Mouse (Mus musculus) heart, postnatal 36 days (tissue): Measurements from ENCODE around the gene Stpg4. TPM values are rescaled to one million over a fixed set of nuclear protein-coding genes. Genes with fewer than 3 reads are reported as not detected.
A peak's percentile ranks its signal among the peaks of the same experiment; 100 is the strongest.

ENCODE experiments used
- DNase-seq, 2 experiments: peaks; one replicate each; pipeline ENCODE4 v3.0.0; 2021 to 2022
- intact Hi-C: fragments of 180-260 bp; cut with DNase I; formaldehyde crosslinking; loops from one replicate; pipeline ENCODE4 v1.15.1; 2025
- total RNA-seq, 2 experiments: library from RNA; stranded (reverse); gene quantifications; 2 replicates each; pipeline ENCODE4 v1.2.3; 2021

Gene Stpg4
- not detected for total RNA-seq

DNA sequence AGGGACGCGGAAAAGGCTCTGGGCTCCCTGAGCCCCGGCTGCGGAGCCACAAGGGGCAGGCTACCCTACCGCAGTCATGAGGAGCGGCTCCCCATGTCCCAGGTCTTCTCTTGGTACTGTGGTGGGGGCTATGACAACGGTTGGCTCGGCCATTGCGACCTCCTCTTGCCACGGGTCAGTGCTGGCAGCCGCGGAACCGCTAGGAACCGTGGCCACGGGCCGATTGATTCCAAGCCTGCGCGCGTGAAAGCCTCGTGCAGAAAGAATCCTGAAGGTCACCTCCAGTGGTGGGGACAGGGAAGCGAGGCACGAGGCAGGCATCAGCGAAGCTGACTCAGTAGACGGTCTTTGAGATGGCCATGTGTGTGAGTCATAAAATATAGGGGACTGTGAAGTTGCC lies at the start of gene Stpg4:
Gene Stpg4 (minus strand): TSS at position 231 of the 400 bp plus-strand sequence.
- no peak for DNase-seq
- intact Hi-C loops, result no loop called here

DNA sequence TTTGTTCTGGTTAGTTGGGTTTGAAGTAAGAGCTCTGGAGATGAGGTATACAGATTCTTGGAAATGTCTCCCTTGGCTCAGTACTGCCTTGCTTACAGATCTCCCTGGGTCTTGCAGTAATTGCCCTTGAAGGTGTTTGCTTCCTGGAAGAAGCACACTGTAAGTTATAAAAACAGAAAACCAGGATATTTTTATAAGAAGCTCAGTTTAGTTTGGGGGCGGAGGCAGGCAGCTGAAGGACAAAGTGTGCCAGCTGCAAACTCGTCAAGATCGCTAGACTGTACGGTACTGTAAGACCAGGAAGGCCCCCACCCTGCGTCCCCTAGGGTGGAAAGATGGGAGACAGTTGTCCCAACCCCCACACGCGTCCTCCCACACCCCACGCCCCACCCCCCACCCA lies 47.8 kb upstream of the Stpg4 start:
- no peak for DNase-seq
- intact Hi-C loops, result no loop called here

DNA sequence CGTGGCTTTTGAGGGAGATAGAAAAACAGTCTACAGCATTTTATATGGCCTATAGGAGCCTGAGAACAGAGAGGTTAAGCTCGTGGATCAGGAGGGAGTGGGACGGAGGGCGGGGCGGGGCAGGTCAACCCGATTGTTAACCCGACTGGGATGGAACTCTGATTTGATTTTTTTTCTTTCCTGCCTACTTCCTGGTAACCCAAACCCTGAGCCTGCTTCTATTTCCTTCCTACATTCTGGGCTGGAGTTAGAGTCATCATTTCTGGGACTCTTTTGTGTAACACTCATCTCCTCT lies 46.9 kb upstream of the Stpg4 start:
- no peak for DNase-seq
- intact Hi-C loops, result no loop called here

DNA sequence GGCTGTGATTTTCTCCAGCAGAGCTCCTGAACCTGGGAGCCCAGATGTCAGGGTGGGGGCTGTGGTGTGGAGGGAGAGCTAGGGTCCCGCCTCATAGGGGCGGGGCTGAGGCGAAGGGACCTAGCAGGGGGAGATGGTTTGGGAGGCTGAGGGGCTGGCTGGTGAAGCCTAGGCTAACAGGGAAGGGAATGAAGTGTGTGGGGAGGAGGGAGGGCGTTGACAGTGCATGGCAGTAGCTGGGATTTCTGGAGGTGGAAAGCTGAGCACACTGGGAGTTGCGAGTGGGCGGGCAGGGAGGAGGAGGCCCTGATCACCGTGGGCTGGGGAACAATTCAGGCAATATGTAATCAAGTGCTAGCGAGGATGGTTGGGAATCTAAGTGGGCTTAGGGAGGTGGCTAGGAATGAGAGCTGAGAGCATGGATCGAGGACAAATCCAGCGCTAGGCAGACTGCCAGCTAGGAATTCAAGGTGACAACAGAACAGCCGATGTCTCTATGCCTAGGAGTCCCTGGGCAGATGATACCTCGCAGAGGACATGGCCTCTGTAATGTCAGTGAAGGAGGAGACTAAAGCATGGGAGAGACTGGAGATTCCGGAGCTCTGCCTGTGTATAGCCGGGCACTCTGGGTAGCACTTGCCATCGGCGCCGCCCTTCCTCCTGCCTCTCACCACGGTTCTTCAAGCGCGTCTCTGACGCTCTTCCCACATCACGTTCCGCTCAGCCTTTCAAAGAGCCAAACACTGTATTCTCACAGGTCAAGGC lies 46.4 kb upstream of the Stpg4 start:
- intact Hi-C loops, result loop anchor here (2.0 kb wide), 1 partner anchor 27 kb away; the partner anchor contains the start of gene Calm2
- peak; percentile 31 to 42 for DNase-seq

DNA sequence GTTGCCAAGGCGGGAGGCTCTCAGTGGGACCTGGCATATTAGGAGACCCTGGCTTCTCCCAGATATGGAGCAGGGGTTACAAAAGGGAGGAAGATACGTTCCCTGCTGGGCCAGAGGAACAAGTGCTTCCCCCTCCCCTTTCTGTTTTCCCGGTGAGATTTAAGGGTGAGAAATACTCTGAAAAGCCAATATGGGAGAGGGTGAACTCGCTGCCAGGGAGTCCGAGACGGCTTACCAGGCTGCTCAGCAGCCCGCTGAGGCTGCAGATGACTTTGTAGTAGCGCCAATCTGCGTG lies 45.8 kb upstream of the Stpg4 start:
- no peak for DNase-seq
- intact Hi-C loops, result loop anchor here (2.0 kb wide), 1 partner anchor 27 kb away; the partner anchor contains the start of gene Calm2

DNA sequence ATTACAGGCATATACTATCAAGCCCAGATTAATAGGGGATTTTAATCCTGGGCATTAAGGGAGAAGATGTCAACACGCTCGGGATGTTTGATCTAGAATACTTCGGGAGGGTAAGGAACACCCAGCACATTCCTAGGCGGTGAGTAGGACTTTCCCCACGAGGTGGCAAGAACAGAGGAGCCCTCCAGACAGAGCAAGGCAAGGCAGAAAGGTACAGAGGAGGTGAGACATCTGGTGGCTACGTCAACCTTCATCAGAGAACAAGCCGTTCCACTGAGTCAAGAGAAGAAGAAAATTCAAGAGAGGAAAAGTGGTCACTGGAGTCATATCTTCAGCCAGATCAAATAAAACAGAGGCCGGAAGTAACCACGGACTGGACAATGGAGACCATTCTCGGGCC lies 45.3 kb upstream of the Stpg4 start:
- intact Hi-C loops, result loop anchor here (2.0 kb wide), 1 partner anchor 26 kb away; the partner anchor contains the start of gene Calm2
- DNase-seq, result no peak

DNA sequence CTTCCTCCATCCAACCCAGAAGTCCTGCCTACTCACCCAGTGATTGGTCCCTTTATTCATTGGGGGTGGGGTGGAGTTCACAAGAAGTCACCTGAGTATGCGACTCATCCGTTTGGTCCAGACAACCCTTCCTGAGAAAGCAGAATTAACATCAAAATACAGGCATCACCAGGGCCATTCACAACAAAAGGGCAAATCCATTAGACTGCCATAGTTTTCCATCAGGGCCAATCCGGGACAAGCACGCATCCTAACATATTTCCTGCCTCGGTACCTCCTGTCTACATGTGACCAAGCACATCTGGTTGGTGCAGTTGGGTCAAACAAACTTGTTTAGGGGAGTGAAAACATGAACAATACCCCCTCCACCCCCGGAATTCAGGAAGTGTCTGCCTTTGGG lies 44.1 kb upstream of the Stpg4 start:
- DNase-seq, result no peak
- intact Hi-C loops, result loop anchor here (2.0 kb wide), 1 partner anchor 25 kb away; the partner anchor contains the start of gene Calm2

DNA sequence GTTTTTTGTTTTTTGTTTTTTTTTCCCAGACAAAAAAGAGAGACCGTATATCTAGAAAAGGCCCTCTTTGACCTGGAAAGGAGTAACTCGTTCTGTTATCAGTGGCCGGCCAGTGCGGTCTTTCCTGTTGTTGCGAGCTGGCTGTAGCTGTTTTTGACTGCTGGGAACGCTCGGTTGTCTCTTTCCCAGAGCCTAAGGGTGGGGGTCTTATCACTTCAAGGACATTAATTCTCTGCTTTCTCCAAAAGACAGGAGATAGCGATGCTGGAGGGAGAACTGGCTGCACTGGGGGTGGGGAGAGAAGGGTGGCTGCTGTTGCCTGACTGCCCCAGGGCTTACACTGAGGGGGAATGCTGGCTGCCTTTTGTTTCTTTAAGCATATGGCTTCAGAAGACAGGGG lies 43.3 kb upstream of the Stpg4 start:
- intact Hi-C loops, result no loop called here
- DNase-seq, result no peak

DNA sequence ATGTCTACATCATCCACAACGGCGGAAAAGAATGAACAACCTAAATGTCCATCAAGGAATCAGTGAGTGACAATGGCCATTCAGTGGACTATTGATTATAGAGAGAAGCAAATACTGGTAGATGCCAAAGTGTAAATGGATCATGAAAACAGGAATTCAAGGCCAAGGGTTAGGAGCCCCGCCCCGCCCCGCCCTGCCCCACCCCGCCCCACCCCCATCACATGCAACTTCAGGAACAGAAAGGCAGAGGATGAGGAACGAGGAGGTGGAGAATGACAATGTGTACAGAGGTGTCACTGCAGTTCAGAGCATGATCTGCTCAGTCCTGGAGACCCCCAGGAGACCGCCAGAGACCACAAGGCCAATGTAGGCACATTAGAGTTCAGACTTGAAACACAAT lies 42.7 kb upstream of the Stpg4 start:
- intact Hi-C loops, result no loop called here
- DNase-seq, result no peak

DNA sequence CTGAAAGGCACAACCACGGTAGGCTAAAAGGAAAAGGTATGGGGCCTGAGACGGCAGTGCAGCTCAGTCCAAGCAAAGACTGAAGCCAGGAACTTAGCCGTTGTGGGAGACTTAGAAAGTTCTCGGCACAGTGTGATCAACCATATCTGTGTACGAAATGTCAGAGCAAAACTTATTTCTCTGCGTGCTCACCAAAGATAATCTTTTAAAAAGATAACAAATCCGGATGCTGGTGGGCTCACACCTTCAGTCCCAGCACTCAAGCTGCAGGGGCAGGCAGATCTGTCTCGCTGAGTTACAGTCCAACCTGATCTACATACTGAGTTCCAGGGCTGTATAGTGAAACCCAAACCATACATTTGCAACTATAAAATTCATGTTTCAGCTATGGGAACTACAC lies 41.9 kb upstream of the Stpg4 start:
- intact Hi-C loops, result loop anchor here (10.0 kb wide), 1 partner anchor 205 kb away; the partner anchor contains the start of gene Msh2

DNA sequence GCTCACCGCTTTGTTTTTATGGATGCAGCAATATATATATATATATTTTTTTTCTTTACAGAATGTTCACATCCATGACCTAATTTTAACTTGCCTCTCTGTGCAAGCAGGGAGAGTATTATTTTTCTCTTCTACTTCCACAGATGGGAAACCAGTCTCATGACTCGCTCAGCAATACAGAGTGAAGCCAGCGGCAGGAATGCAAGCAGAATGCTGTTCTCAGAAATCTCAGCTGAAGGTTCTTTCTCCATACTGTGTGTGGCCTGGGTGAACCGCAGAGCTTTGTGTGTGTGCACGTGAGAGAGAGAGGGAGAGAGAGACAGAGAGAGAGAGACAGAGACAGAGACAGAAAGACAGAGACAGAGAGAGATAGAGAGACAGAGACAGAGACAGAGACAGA lies 41.1 kb upstream of the Stpg4 start:
- intact Hi-C loops, result loop anchor here (10.0 kb wide), 1 partner anchor 206 kb away; the partner anchor contains the start of gene Msh2
- no peak for DNase-seq

More for the DNA sequence above, 41.9 kb upstream of the Stpg4 start:
- no peak for DNase-seq

DNA sequence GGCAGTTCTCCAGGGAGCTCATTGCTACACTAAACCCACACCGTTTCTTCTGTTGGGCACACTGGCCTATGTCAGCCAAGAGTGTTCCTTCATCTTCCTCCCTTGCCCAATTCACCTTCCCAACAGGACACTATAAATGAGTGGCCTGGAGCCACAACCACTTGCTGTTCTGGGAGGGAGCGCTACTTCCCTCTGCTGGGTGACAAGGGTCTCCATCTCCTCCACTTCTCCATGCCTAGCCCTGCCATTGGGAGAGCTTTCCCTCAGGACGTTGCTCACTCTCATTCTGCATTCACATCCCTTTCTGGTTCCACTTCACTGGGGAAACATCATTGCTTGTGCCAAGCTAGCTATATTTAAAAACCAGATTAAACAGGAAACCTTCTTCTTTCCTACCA lies 34.0 kb upstream of the Stpg4 start:
- DNase-seq, result no peak
- intact Hi-C loops, result loop anchor here (5.0 to 10.0 kb wide), 2 partner anchors 66 to 213 kb away; partner anchors contain the start of gene Msh2

DNA sequence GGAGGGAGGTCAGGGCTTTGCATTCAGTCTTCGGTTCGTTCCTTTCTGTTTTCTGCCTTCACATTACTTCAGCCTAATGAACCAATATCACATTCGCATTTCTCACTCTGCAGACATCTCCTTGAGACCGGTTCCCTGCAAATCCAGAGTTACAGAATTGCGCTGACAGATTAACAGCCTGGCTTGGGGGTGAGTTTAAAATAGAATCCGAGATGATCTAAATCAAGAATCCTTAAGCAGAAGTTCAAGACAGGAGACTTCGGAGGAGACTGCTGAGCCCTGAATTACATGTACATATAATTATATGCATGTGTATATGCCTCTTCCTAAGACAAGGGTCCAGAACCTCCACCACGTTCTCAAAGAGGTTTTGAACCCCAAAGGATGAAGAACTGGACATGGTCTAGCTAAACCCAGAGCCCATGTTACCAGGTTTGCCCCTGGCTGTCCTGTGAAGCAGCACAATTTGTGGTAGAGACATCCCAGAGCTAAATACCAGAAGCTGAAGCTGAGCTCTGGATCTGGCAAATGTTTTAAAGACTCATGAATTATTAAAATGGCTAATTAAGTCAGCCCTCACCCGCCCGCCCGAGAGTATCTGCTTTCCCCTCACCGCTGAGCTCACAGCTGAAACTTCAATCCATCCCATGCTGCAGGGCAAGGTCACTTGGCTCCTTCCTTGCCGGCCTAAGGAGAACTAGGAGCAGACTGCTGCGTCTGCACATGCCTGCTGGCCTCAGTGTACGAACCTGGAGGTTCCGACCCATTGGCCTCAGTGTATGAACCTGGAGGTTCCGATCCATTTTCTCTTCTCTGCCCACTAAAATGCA lies 33.3 kb upstream of the Stpg4 start:
- intact Hi-C loops, result loop anchor here (5.0 to 10.0 kb wide), 2 partner anchors 66 to 214 kb away; partner anchors contain the start of gene Msh2
- no peak for DNase-seq

DNA sequence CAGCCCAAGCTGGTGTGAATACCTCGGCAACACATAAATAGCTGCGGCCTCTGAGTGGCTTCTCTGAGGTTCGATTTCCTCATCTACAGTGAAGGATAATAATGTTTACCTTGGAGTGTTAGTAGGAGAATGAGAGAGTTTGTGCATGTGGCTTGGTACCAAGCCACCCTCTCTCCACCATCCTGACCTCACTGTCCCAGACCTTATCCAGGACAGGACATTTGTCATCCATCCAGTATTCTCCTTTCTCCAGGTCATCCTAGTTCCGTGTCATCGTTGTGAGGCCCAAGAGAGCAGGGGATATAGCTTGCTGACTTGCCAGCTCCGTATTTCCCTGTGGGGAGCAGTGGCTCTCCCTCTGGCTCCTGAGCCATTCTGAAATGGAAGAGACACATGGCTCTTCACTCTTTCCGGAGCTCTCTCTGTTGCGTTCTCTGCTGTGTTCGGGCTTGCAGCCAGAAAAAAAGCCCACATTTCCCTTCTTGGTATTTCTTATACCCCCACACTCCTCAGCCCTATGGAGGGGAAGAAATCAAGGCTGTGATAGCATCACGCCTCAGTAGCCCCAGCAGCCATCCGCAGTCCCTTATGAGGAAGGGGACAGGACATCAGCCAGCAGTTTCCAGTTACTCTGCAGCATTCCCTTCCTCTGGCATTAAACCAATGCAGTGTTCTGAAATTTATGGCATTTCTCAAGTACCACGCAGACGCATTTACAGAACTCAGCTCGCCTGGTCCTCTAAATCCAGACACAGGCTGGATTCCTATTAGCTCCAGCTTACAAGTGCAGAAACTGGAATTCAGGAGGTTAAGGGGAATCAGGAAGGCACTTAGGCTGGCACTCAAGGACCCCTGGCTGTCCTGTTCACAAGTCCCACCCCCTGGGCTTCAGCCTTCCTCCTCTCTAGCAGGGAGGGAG lies 32.5 kb upstream of the Stpg4 start:
- DNase-seq, result no peak
- intact Hi-C loops, result loop anchor here (5.0 to 10.0 kb wide), 2 partner anchors 67 to 215 kb away; partner anchors contain the start of gene Msh2

DNA sequence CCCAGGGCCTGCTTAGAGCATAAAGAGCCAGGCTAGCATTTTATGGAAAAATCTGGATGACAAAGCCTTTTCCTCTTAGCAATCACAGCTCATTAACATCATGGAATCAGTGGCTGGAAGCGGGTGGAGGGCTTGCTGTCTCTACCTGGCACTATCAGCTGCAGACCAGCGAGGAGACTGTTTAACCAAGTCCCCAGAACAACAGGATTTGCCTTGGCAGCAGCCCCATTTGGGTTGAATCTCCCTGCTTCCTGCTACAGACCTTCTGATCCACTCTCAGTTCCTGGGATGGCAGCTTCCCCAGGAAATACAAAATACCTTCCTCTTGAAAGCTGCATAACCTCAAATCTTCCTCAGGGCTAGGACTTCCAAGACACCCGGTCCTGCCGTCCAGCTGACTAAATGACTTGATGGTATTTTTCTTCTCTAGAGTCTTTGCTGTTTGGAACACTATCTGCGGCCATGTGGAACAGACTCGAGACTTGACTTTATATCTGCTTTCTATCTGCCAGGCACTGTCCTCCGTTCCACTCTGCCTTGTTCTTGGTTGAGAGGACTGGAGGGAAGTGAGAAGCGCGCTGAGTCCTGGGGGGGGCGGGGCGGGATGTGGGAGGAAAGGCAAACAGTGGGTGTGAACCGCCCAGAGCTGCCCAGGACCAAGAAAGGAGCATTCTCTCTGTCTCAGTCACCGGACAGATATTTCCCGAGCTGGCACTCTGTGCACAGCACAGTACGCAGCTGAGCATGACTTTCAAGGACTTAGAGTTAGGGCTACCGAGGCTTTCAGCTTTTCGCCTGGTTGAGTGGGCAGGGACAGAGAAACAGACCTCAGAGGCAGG lies 31.6 kb upstream of the Stpg4 start:
- peak; percentile 51 to 62 for DNase-seq
- intact Hi-C loops, result no loop called here

DNA sequence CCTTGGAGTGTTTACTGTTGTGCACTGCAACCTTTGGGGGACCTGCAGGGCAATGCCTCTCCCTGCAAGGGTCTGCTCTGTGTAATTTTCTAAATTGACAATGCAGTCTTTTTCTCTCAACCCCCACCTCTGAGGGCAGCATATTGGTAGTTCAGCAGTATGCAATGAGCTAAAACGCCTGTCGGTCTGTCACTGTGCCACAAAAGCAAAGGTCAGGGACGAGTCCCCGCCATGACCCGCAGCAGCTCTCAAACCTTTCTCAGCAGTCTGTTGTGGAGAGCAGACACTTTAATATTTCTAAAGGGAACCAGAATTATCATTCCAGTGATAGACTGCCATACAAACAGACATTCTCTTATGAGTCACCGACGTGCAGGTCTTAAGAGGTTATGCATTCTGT lies 30.4 kb upstream of the Stpg4 start:
- DNase-seq, result no peak
- intact Hi-C loops, result no loop called here

DNA sequence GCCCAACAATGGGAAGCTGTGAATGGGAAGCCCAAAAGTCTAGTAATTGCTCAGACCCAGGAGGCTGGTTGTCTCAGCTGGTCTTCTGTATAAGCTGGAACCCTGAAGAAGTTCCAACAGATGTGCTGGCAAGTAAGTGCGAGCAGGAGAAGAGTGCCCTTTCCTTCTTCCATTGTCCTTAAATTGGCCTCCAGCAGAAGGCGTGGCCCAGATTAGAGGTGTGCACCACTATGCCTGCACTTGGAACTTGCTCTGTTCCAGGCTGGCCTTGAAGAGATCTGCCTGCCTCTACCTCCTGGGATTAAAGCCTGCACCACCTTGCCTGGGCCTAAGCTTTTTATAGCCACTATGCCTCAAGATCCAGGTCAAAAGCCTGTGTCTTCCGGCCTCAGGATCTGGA lies 26.6 kb upstream of the Stpg4 start:
- DNase-seq, result no peak
- intact Hi-C loops, result no loop called here

DNA sequence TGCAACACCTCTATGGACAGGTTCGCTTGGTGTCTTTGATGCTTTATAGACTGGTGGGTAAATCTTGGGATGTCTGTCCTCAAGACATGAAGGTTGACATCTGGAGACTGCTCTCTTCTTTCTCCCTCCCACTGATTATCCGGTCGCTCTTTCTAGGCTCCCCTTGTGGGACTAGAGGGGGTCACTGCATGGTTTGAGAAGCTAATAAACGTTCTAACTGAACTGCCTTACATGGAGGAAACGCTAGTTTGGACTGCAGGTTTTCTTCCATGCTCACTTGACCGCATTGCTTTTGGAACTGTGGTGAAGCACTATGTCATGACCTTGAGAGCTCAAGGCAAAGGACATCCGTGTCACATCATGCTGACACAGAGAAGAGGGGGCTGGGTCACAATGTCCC lies 25.8 kb upstream of the Stpg4 start:
- DNase-seq, result no peak
- intact Hi-C loops, result no loop called here

DNA sequence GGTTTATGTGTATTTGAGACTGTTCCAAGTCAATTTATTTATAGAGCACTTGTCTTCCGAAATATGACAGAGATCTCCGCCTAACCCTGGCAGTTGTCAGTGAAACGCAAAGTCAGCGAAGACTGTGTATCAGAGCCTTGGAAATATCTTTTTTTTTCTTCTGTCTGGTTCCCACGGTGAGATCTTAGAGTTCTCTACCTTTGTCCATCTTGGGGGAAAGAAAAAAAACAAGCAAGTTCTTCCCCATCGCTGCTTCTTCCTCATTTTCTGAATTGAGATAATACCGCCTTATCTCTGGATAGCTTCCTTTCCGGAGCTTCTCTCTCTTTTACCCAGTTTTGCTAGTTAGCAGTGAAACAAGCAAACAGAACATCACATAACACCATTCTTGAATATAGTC lies 21.3 kb upstream of the Stpg4 start:
- no peak for DNase-seq
- intact Hi-C loops, result loop anchor here (5.0 kb wide), 1 partner anchor 72 kb away; no protein-coding TSS in a partner anchor

DNA sequence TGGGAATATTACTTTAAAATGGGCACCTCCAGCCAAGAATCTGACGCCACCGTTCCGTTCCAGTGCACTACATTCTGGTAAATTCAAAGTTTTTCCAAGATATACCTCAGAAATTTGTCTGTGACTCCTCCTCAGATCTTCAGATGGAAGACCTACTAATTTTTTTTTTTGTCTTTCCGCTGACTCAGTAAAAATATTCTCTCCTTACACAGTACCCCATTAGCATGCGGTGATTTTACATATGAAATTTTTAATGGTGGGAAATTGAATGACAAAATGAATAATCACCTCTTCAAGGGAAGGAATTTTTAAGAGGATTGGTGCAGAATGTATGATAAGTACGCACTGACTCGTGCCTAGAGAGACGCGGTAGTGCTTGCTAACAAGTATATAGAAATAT lies 20.8 kb upstream of the Stpg4 start:
- intact Hi-C loops, result loop anchor here (5.0 kb wide), 1 partner anchor 71 kb away; no protein-coding TSS in a partner anchor
- no peak for DNase-seq
